Mouse (Mus musculus): Measurements from ENCODE around the gene Nploc4.

Gene Nploc4

GRCm38 (mm10) chr11:120437152-120437856, at the start of gene Nploc4:
Gene Nploc4, minus strand, starts transcription at chr11:120437708.
- in situ Hi-C loops (cut with MboI), result no loop called here

DNA sequence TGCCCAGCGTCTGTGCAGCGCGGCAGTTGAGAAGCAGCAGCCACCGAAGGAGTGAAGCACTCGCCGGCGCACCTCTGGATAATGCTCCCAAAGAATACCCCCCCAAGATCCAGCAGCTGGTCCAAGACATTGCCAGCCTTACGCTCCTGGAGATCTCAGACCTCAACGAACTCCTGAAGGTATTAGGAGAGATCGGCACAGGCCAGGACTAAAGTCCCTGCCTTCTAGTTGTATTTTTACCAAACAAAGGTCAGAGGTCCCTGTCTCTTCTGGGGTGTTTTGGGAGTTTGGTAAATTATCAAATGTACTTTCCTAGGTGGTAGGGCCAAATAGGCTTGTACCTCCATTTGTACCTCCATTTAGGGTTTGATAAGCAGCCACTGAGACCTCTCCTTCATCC, 47.7 kb upstream of the Nploc4 start:
- in situ Hi-C loops (cut with MboI), result no loop called here

- in situ Hi-C loops (cut with MboI), result no loop called here
Observed at GRCm38 (mm10) chr11:120484265-120484981, 46.9 kb upstream of the Nploc4 start, which contains the start of gene Mrpl12. Gene Mrpl12, plus strand, starts transcription at chr11:120484613.

- in situ Hi-C loops (cut with MboI), result no loop called here
Observed at GRCm38 (mm10) chr11:120483448-120483934, 46.0 kb upstream of the Nploc4 start.

DNA sequence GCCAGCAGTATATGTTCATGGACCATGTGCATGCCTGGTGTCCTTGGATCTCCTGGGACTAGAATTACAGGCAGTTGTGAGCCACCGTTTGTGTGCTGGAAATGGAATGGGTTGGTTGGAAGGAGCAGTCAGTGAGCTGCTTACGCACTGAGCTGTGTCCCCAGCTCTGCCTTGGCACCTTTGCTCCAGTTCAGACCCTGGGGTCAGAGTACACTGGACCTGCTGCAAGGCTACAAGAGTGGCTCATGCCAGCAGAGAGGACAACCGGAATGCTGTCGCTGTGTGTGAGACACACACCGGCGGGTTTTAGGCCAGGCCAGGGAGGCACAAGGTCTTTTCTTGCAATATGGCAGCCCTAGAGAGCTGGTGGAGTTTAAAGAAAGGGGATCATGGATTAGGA, 34.5 kb upstream of the Nploc4 start:
- in situ Hi-C loops (cut with MboI), result no loop called here

DNA sequence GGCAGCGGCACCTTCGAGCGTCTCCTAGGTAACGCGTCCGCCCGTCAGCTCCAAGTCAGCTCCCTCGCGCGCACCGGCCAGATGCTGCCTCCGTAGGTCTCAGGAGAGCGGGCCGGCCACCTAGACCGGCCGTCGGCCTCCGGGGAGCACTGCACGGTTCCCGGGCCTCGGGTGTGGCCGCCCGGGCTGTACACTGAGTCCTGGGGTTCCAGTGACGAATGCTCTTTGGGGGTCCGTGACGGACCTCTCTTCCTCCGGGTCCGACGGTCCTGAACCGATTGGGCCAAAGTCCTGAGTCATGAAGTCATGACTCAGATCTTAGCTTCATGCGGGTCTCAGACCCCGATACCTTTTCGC, 30.2 kb upstream of the Nploc4 start:
- in situ Hi-C loops (cut with MboI), result no loop called here

- in situ Hi-C loops (cut with MboI), result no loop called here
Observed at GRCm38 (mm10) chr11:120467051-120467735, 29.7 kb upstream of the Nploc4 start, which contains the start of gene Arl16. Gene Arl16, minus strand, starts transcription at chr11:120467607.

DNA sequence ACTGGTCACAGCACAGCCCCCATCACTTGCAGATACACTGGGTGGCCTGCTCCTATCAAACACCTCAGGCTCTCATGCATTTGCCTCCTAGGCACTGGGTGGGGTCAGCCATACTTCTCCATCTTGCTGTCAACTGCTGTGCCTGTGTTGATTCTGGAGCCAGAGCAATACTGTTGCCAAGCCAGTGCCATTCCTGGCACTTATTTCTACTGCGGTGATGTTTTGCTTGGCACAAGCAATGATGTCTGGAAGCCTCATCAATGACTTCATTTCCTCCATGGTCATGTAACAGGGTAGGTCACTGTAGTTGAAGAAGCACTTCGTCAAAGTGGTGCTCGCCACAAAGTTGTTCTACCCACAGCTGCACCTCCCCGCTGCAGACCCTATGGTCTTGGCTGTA, 28.0 kb upstream of the Nploc4 start:
- in situ Hi-C loops (cut with MboI), result no loop called here

DNA sequence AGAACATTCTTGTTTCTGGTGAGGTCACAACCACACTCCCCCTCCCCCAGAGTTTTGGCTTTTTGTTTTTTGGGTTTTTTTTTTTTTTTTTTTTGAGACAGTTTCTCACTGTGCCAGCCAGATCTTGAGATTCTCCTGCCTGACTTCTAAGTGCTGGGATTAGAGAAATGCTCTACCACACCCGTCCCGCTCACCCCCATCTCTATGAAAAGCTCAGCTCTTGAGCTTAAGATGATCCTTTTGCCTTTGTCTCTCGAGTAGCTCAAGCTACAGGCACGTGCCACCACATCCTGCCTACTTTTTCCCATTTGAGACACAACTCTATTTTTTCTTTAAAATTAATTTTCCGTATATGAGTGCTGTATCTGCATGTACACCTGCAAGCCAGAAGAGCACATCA, 26.9 kb upstream of the Nploc4 start:
- in situ Hi-C loops (cut with MboI), result no loop called here

DNA sequence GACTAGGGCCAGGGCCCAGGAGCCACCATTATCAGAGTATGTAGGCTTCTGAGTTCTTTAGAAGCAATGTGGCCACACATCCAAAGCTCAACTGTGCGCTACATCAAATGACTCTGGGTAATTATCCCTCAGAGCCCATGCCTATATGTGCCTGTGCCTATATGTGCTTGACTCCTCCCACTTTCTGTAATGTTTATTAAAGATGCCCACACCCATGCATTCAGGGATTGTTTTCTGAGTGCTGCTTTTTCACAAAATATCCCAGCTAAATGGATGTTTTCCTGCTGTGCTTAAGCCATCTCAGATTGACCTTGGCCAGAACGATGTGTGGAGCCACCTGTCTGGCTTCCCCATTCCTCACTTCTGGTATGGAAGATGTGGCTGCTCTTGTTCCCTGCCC, 26.0 kb upstream of the Nploc4 start:
- in situ Hi-C loops (cut with MboI), result no loop called here

DNA sequence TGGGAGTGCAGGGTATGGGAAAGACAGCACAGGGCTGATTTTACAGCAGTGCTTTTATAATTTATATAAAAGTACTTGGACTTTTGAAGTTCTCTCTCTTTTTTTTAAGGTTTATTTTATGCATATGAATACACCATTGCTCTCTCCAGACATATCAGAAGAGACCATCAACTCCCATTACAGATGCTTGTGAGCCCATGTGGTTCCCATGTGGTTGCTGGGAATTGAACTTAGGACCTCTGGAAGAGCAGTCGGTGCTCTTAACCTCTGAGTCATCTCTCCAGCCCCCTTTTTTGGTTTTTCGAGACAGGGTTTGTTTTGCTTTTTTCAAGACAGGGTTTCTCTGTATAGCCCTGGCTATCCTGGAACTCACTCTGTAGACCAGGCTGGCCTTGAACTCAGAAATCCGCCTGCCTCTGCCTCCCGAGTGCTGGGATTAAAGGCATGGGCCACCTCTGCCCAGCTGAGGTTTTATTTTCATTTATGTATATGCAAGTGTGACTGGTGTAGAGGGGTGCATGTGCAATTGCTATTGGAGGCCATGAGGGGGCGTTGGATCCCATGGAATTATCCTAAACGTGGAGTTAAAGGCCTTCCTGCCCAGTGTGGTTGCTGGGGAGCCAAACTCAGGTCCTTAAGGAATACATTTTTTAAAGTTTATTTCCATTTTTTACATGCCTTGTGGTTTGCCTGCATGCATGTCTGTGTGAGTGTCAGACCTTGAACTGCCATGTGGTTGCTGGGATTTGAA, 21.5 kb upstream of the Nploc4 start:
- in situ Hi-C loops (cut with MboI), result no loop called here

- in situ Hi-C loops (cut with MboI), result no loop called here
Observed at GRCm38 (mm10) chr11:120457772-120458751, 20.6 kb upstream of the Nploc4 start, which contains the start of the genes Oxld1 and Ccdc137. Gene Oxld1, minus strand, starts transcription at chr11:120458068. Gene Ccdc137, plus strand, starts transcription at chr11:120458115.

- in situ Hi-C loops (cut with MboI), result no loop called here
Observed at GRCm38 (mm10) chr11:120457370-120457769, 19.9 kb upstream of the Nploc4 start.

DNA sequence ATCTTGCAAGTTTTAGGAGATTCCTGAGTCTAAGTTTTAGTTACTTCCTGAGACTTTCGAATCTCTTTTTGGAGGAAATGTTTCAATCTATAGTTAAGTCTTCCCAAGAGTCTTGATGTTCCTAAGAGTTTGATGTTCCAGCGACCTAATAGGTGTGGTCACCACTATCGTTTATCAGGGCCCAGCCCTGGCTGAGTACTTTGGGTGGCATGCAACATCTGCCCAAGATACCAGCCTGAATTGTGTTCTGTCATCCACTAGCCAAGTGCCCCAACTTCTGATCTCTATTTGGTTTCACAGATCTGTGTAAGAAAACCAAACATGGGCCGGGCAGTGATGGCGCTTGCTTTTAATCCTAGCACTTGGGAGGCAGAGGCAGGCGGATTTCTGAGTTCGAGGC, 17.9 kb upstream of the Nploc4 start:
- in situ Hi-C loops (cut with MboI), result no loop called here

DNA sequence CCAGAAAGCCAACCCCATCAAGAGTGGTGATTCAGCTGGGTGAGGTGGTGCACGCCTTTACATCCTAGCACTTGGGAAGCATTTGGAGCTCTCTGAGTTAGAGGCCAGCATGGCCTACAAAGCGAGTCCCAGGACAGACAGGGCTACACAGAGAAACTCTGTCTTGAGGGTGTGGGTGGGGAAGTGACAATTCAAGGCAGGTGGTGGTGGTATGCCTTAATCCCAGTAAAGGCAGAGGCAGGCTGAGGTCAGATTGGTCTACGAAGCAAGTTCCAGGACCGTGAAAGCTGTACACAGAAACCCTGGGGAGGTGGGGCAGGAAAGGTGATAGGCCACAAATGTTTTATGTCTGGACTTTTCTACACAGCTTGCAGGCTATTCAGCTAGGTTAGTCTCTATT, 17.5 kb upstream of the Nploc4 start:
- in situ Hi-C loops (cut with MboI), result no loop called here

- in situ Hi-C loops (cut with MboI), result no loop called here
Observed at GRCm38 (mm10) chr11:120453306-120453705, 15.8 kb upstream of the Nploc4 start, which contains the start of gene Pde6g. Gene Pde6g, minus strand, starts transcription at chr11:120453500.

GRCm38 (mm10) chr11:120452246-120452645, 14.7 kb upstream of the Nploc4 start:
- in situ Hi-C loops (cut with MboI), result no loop called here

- in situ Hi-C loops (cut with MboI), result no loop called here
Observed at GRCm38 (mm10) chr11:120447179-120447578, 9.7 kb upstream of the Nploc4 start.

GRCm38 (mm10) chr11:120445475-120445874, 8.0 kb upstream of the Nploc4 start:
- in situ Hi-C loops (cut with MboI), result no loop called here

DNA sequence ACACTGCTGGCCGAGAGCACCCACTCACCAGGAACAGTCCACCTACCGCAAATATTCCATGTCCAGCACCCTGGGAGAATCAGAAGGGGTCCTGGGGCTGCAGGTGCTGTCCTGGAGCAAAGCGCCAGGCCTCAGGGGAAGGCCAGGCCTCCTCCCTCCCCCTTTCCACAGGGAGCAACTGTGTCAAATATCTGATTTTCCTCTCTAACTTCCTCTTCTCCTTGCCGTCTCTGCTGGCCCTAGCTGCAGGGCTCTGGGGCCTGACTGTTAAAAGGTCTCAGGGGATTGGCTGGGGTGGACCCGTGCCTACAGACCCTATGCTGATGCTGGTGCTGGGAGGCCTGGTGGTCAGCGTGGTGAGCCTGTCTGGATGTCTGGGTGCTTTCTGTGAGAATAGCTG, 6.6 kb upstream of the Nploc4 start:
- in situ Hi-C loops (cut with MboI), result no loop called here

All from mature B cell (primary cell).